ENCODE assay signal across 18 mouse cellular contexts in genomic region chr12:21438294-21438693, GRCm38 (mm10).
"Had no signal": no experiment of that assay in that cellular context is flagged by ENCODE, and none has a peak within 500 bp of the region (broad histone marks: within the 10 kb centered on the region; RNA-seq: fewer than 3 reads in every experiment).

No protein-coding gene starts in this region.

- H3K9ac ChIP-seq: limb, embryonic 12.5 days; limb, embryonic 15.5 days; liver, embryonic 14.5 days; liver, postnatal 0 days; lung, embryonic 14.5 days had no signal

- H3K4me1 ChIP-seq: limb, embryonic 12.5 days; limb, embryonic 15.5 days; megakaryocyte, embryonic 14.5 days; midbrain, embryonic 10.5 days had no signal

- H3K9me3 ChIP-seq: limb, embryonic 12.5 days; limb, embryonic 15.5 days; megakaryocyte, embryonic 14.5 days; midbrain, embryonic 10.5 days had no signal

- H3K4me2 ChIP-seq: limb, embryonic 12.5 days; limb, embryonic 15.5 days; liver, embryonic 11.5 days; lung, embryonic 14.5 days had no signal

- ATAC-seq: lung, postnatal 0 days had no signal

- DNase-seq: left cerebral cortex, postnatal 4 days; liver, postnatal 0 days; lung, embryonic 14.5 days; lung, postnatal 36 days; right cerebral cortex, adult 18-20 months; right cerebral cortex, postnatal 14 days; right cerebral cortex, postnatal 4 days; thymus, adult 2 months; thymus, postnatal 14 days; thymus, postnatal 4 days had no signal

- H3K36me3 ChIP-seq: limb, embryonic 12.5 days; limb, embryonic 15.5 days; midbrain, embryonic 10.5 days had no signal

- H3K27ac ChIP-seq: limb, embryonic 12.5 days; limb, embryonic 15.5 days; liver, embryonic 14.5 days; midbrain, embryonic 10.5 days; stomach, postnatal 0 days had no signal

- H3K4me3 ChIP-seq: limb, embryonic 12.5 days; limb, embryonic 15.5 days; megakaryocyte, embryonic 14.5 days; midbrain, embryonic 10.5 days had no signal

- H3K27me3 ChIP-seq: limb, embryonic 12.5 days; limb, embryonic 15.5 days had no signal
